Mouse (Mus musculus) megakaryocyte-erythroid progenitor cell, adult 5-6 weeks (primary cell): Measurements from ENCODE around the gene Pmfbp1. TPM values are rescaled to one million over a fixed set of nuclear protein-coding genes. Genes with fewer than 3 reads are reported as not detected.
"Not testable (repeated sequence)": the region's sequence is repeated elsewhere in the genome, so short reads cannot be mapped to it uniquely, and the experiment has no call there.

ENCODE experiments used
- ATAC-seq: replicated peaks from 2 replicates; pipeline ENCODE4 v1.8.0; 2016; ENCODE audit warnings: mild to moderate bottlenecking, inconsistent platforms; ENCODE audit not compliant: severe bottlenecking, poor library complexity, low FRiP score, low TSS enrichment
- total RNA-seq, 2 experiments: library from RNA; stranded (forward) in 1 of 2; stranded (reverse) in 1 of 2; fragments of 200-1000, 215-1000 nt in 1 of 2; fragments of >200 nt in 1 of 2; fragmentation: Nextera tagmentation in 1 of 2; gene quantifications; 2 replicates each; pipeline ENCODE4 v1.2.3; 2014 to 2017

Pmfbp1 gene
- total RNA-seq (2014; fragmentation: Nextera tagmentation) = not detected in 2 replicates
- not detected in 2 replicates for total RNA-seq (2017)

DNA sequence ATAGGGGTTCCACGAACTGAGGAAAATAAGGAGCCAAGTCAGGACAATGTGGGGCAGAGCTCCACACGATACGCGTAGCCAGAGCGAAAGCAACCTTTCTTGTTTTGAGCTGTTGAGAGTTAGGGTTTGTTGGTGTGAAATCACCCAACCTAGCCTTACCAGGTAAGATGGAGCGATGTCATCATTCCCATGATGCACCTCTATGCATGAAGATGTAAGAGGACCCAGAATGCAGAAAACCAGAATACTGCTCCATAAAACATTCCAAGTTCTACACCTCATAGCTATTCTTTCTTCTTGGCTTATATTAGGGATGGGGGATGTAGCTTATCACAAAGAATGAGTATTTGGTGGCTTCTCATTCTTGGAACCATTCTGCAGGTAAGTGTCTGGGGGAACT lies at the start of gene Pmfbp1:
Gene Pmfbp1 (plus strand): TSS at position 301 of the 400 bp plus-strand sequence.
- ATAC-seq = no peak

DNA sequence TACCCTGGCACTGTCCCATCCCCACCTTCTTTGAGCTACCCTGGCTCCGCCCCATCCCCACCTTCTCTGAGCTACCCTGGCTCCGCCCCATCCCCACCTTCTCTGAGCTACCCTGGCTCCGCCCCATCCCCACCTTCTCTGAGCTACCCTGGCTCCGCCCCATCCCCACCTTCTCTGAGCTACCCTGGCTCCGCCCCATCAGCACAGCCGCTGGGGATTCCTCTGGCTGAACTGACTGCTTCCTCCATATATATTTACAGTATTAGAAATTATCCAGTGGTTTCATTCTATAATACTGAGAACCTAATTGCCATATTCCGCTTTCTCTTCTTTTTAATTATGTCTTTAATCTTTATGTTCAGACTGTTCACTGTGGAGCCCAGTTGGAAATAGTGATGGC lies 46.9 kb upstream of the Pmfbp1 start:
- ATAC-seq = not testable (repeated sequence)

DNA sequence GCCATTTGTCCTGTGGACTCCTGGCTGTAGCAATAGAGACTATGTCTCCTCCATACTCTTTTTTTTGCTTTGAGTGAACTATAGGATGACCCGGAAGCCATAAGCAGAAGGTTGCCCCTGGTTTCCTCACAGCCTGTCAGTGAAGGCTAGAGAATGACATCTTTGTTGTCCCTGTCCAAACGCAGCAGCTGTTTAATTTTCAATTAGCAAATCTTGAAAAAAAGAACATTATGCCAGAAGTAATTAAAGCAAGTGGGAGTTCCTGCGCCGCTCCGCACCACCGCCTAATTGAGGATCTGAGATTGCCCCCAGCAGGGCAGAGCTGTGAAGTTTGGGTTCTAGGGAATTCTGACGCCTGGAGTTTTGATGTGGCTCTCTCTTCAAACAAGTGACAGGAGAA lies 42.8 kb upstream of the Pmfbp1 start:
- no peak for ATAC-seq

DNA sequence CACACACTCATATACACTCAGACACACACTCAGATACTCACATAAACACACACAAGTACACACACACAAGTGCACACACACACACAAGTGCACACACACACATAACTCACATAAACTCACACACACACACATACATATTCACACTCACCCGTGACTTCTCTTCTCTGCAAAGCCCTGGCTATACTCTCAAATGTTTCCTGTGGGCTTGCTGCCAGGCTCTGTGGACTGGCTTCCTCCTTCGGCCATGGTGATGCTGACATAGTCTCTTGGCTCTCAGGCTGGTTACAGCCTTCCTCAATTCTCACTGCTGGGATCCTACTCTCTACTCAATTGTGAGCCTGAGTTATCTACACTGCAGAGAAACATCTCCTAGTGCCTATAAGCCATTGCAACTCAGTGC lies 38.7 kb upstream of the Pmfbp1 start:
- no peak for ATAC-seq

DNA sequence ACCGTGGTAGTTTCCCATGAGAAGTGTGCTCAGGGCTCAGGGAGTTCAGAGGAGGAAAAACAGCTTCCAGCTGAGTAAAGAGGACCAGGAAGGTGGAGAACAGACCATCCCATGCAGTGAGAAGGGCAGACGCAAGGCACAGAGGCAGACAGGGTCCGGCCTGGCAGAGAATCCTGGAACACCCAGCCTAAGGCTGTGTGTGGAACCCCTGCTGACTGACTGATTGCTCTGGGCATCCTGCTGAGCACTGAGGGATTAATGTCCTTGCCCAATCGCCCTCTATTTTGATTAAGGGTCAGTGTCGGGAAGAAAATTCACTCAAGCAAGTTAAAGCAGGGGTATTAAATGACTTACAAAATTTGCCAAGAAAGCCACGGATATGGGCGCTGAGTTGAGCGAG lies 36.4 kb upstream of the Pmfbp1 start:
- ATAC-seq = no peak

DNA sequence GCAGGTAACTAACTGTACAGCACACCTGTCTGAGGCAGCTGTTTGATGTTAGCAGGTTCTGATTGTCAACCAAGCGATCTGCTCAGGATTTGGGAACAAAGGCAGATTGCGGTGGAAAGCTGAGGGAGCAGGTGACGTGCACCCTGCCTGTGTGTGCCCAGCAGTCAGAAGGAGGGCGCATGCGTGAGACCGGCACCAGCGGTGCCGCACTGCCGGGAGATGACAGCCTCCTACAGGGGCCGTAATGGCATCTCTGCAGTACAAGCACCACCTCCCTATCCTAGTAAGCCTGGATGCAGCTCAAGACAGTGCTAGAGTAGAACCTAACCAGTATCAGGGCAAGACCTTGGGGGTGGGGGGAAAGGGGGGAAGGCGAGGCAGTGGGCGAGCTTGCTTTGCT lies 35.2 kb upstream of the Pmfbp1 start:
- no peak for ATAC-seq

DNA sequence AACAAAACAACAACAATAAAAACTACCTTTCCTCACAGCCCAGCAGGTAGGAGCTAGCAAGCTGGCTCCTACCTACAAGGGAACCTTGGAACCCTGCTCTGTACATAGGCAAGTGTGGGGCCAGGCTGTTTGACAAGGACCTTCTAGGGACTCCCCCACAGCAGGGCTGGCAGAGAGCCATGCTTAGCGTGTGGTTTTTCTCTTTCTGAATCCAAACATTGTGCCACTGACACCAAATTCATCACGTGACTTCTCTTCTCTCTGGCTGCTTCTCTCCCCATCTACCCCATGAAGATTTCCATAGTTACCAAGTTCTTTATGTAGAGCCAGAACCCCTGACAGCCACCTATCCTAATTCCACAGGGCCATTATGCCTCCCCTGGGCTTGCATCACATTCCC lies 30.8 kb upstream of the Pmfbp1 start:
- ATAC-seq = no peak

DNA sequence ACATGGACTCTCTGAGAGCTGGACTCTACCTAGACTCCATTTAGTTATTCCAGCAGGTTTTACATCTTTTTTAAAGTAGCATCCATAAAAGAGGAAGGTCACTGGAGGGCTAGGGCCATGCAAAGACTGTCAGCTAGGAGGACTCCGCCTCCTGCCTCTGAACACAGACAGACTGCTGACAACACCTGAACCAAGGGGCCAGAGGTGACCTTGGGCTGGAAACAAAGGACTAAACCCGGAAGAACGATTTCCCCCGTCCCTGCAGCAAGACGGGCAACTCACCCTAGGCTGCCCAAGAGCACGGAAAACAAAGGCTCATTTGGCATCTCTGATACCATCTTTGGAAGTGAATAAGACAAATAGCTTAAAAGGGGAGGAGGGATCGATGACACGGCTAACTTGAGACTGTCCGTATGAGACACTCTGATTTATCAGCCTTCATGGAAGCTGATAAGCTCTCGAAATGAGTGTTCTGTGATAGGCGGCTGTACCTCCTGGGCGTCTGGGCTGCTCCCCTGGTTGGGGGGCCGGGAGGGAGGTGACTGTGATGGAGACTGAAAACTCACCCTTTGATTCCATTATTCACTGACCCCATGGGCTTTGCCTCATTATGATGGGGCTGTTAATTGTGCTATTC lies 30.0 kb upstream of the Pmfbp1 start:
- no peak for ATAC-seq

DNA sequence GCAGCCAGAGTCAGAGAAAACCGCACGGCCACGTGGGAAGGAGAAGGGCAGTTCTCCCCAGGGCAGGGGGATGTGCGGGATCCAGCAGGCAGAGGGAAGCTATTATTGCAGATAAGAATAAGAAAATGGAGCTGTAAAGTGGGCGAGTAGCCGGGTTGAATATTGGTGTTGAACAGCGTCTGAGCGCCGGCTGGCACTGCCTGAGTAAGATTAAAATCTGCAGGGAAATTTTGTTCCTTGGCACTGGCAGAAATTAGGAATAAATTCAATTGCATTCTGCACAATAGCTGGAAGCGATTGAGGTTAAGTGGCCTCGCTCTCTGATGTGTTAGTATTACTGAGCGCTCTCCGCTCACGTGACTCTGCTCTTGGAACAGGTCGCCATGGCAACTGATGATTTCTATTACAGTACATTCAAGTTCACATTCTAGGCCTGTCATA lies 29.4 kb upstream of the Pmfbp1 start:
- no peak for ATAC-seq

DNA sequence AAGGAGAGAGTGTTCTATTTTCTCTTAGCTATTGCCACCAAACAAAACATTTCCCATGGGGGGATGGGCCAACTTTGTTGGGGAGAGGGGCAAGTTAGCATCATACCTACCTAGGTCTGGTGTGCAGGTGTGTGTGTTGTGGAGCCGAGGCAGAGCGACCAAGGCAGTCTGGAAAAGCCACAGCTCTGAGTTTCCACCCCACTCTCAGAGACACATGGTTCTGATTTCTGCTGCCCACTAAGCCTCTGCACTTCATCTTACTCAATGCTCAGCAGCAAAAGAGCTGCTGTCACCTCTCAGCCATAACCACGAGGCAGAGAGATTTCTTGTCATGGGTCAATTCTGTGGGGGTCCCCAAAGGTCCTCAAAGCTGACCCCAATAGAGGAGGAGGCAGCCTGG lies 28.8 kb upstream of the Pmfbp1 start:
- no peak for ATAC-seq

DNA sequence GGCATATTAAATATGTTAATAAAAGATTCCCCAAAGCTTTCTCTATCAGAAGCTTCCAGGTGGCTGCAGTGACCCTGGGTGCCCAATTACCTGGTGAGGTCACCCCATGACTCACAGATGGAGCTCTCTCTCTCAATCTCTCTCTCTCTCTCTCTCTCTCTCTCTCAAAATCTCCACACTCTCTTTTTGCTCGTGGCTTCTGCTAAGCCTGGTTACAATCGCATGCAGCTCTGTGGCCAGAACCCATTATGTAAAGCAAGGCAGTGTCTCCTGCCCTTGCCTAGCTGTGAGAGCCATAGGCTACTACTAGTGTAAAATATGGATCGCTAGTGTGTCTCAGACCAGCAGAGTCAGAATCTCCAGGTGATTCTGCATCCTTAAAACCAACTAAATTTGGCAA lies 28.1 kb upstream of the Pmfbp1 start:
- ATAC-seq = no peak

DNA sequence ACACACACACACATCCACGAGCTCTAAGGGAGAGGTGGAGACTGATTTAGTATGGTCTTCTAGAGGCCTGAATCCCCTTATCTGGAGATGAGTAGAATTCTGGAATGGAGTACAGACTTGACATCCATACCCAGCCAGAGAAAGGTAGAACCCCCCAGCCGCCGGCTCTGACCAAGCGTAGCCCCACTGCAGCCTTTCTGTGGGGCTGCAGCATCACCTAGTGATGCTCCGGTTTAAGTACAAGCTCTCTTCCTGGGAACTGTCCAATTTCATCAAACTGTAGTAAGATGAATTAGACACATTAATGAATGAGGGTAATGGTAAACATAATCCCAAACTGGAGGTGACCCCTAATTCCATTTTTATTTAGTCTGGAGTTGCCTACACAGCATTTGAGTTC lies 26.3 kb upstream of the Pmfbp1 start:
- no peak for ATAC-seq

DNA sequence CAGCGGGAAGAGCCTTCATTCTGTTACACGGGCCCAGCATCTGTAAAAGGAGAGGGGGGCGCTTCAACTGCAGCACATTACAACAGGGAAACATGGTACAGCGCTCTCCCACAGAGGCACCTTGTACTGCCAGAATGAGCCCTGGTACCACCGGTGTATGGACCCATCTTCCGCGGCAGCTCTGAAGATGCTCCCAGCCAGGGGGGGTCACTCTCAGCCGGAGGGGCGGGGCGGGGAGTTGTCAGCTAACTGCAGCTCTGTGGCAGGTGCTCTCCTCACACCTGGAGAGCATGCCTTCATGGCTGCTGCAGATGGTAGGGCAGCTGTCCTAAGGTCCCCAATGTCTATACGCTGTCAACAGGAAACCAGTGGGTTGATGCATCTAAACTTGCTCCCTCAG lies 25.7 kb upstream of the Pmfbp1 start:
- ATAC-seq = no peak

DNA sequence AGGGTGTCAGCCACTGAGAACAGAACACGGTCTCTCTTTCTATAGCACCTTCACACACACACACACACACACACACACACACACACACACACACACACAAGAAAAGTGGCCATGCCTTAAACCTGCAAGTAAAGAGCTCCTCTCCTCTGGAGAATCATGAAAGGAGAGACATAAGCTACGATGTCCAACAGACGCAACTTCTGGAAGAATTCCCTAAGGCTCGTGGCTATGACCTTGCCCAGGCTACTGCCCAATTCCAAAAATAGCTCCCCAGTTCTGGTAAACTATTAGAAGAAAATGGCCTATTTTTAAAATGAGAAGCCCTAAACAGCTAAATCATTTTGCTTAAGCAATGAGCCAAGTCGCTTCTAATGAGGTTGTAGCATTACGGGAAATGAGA lies 22.0 kb upstream of the Pmfbp1 start:
- no peak for ATAC-seq

DNA sequence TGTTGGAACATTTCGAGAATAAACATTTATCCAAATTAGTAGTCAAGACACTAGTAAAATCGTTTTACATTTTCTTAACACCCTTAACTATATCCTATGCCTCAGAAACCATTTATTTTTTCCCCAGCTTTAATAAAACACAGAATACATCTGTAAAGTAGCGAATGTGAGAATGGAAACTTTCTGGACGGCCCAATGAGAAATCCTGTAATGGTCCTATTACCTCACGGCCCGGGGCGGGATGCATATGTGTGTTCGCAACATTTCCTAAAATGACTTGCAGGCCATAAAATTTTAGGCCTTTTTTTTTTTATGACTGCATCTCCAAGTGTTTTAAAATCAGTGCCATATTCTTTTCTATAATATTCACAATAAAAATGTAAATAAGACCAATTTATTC lies 21.4 kb upstream of the Pmfbp1 start:
- ATAC-seq = no peak

DNA sequence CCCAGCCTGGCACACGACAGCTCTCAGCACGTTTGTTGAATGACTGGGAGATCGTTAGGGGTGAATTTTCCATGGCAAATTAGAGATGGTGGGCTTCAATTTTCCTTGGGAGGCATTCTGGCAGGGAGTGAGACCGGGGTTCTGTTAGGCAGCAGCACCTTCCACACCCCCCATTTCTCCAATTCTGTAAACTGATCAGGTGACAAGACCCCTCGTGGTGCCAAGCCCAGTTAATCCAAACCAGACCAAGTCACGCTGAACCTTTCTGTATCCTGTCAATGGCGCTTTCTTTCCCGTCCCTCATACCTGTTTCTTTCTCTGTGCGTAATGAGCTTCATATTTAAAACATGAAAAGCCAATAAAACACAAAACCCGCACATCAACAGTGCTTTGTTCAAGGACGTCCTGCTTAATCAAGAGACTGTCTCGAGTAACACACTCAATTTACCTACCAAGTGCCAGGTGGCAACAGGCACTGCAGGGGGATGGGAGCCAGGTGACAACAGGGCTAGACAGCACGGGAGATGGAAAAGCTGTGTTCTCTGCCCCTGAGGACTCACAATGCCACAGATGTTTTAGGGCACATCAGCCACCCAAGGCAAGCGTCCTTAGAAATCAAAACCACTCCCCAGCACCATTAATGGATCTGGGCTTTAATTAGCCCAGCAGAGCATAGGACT lies 19.2 kb upstream of the Pmfbp1 start:
- ATAC-seq = no peak

DNA sequence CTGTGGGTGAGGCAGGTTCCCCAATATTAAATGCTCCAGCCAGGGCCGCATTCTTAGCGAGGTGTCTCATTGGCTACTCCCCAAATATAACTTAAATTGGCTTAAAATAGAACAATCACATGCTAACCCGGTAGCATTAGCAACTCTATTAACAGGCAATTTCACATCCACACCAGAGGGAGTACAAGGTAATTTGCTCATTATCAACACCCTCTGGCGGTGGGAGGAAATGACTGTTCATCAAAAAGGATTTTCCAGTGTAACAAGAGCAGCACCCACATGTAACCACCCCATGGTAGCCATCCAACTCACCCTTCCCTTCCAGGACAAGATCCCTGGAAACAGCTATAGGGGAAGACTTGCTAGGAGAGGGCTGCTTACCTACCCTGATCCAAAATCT lies 18.4 kb upstream of the Pmfbp1 start:
- ATAC-seq = no peak

DNA sequence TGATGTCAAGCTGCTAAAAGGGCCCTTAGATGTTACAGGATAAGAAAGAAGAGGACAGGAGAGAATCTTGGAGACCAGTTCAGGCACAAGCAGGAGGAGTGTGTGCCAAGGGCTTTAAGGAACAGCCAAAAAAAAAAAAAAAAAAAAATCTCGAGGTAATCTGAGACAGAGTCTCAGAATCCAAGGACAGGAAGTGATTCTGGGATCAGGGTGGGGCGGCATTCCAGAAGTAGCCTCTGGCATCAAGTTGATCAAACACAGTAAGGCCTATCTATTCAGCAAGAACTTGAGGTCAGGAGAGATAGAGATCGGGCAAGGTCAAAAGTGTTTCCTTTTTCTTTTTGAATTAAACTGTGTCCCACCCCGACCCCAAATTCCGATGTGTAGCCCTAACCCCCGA lies 15.2 kb upstream of the Pmfbp1 start:
- ATAC-seq = no peak

DNA sequence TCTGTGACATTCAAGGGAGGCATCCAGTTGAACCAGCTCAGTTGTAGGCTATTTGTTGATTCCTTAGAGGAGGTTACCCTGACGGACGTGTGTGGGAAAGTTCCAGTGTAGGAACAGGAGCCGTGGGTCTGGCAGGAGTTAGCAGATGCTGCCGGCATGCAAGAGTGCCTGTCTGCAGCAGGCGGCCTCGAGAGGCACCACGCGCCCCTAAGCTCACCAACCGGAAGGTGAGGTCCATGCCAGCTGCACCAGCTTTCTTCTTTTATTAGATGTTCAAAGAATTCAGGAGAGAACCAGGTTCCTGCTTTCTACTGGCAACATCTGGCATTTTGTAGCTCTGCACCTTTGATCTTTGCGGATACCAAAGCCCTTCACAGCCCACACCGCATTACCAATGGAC lies 9.1 kb upstream of the Pmfbp1 start:
- no peak for ATAC-seq

DNA sequence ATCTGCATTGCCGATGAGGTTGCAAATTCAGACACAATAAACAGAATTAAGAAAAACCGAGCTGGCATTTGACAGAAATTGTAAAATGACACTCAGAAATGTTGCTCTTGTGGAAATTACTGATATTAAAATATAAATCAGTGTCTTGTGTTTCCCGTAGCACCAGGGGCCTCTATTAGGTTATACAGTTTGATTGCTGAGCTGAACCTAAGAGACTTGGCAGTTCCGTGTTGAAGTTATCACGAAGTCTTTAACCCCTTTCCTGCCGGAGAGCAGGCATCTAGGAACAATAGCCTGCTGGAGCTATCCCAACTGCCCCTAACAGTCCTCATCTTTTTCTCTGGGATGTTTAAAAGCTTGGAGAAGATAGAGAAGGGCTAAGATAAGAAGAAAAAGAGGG lies 8.3 kb upstream of the Pmfbp1 start:
- no peak for ATAC-seq

DNA sequence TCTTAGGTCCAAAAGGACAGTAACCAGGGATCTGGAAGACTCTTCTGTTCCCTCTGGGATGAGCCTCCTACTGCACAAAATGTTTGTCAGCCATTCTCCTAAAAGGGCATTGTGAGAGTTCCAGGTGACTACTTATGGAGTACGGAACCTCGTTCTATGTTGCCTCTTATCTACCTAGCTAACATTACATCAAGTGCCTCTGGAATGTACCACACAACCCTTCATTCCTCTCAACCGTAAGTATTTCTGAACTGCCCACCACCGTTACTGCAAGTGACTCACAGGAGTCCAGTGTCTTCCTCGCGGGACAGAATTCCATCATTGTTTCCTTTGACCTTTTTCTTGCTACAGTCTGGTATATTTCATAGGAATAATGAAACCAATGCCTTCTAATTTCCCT lies 1.0 kb upstream of the Pmfbp1 start:
- ATAC-seq = no peak
